In genomic region chr8:78510094-78510493, GRCm38 (mm10) we compare ENCODE assay signal across 8 mouse cellular contexts. TPM values are rescaled to one million over a fixed set of nuclear protein-coding genes. Genes with fewer than 3 reads are reported as not detected.
DNase-seq lines count a peak whose midpoint lies in the region; ATAC-seq and TF ChIP-seq lines count a peak whose summit lies in the region.

No protein-coding gene starts in this region.

- no peak for TF ChIP-seq CTCF in brain, embryonic 14.5 days (IDR thresholded peaks at IDR 0.05; ENCODE audit: borderline replicate concordance, extremely low read depth, insufficient read depth, insufficient read length)

- peak overlapping the region; percentile 86 for H3K4me3 ChIP-seq in limb, embryonic 10.5 days
- peak overlapping the region; percentile 96 for H3K4me3 ChIP-seq in midbrain, embryonic 16.5 days (ENCODE audit: low read depth, low read length)

- H3K4me1 ChIP-seq in limb, embryonic 10.5 days, result peaks cover 11% of the 10 kb centered on the region
- peaks cover 16% of the 10 kb centered on the region for H3K4me1 ChIP-seq in midbrain, embryonic 16.5 days (ENCODE audit: control insufficient read depth, insufficient read depth, low read length)

- H3K36me3 ChIP-seq in limb, embryonic 10.5 days, result peaks cover 24% of the 10 kb centered on the region
- 0 out of 2 replicates have a peak, but pooled peaks cover 2% of the 10 kb centered on the region for H3K36me3 ChIP-seq in midbrain, embryonic 16.5 days (ENCODE audit: control insufficient read depth, insufficient read depth, low read length)

- H3K9me3 ChIP-seq in limb, embryonic 10.5 days (replicated peaks), result no peaks in the 10 kb centered on the region
- no peaks in the 10 kb centered on the region for H3K9me3 ChIP-seq in midbrain, embryonic 16.5 days (replicated peaks; ENCODE audit: control insufficient read depth, low read length, poor library complexity, severe bottlenecking)

- H3K27ac ChIP-seq in limb, embryonic 10.5 days, result peak overlapping the region; percentile 100
- peak overlapping the region; percentile 92; the same call in 1 of the 2 replicates for H3K27ac ChIP-seq in midbrain, embryonic 16.5 days (ENCODE audit: low read length)

- 1% methylated on average over 11 of the region's 11 CpGs for WGBS in limb, embryonic 10.5 days
- under 1% methylated on average over 11 of the region's 11 CpGs for WGBS in midbrain, embryonic 16.5 days

- peak; percentile 24 for DNase-seq in adrenal gland, postnatal 10 days
- no peak for DNase-seq in adrenal gland, adult 8-10 months
- peak; percentile 58 for DNase-seq in brain, embryonic 14.5 days (ENCODE audit: low read depth)
- peak; percentile 35 for DNase-seq in limb, embryonic 10.5 days (ENCODE audit: low spot score)
- no peak for DNase-seq in left cerebral cortex, adult 9 months (ENCODE audit: low spot score in 2 of 2)
- no peak for DNase-seq in right cerebral cortex, postnatal 14 days

- H3K4me2 ChIP-seq in midbrain, embryonic 16.5 days (ENCODE audit: low read length), result peak overlapping the region; percentile 93

- peak; percentile 36 for ATAC-seq in granulocyte monocyte progenitor cell, adult 5-6 weeks (replicated peaks; ENCODE audit: poor library complexity, severe bottlenecking)
- ATAC-seq in midbrain, embryonic 16.5 days, result no peak

- H3K9ac ChIP-seq in midbrain, embryonic 16.5 days (ENCODE audit: low read depth, low read length), result peak overlapping the region; percentile 99

- TF ChIP-seq POLR2A in brain, embryonic 14.5 days (IDR thresholded peaks at IDR 0.05; ENCODE audit: borderline replicate concordance, extremely low read depth, insufficient read depth, insufficient read length, poor library complexity, severe bottlenecking), result no peak

- H3K27me3 ChIP-seq in limb, embryonic 10.5 days (ENCODE audit: low read depth, poor library complexity, severe bottlenecking), result no peaks in the 10 kb centered on the region
- no peaks in the 10 kb centered on the region for H3K27me3 ChIP-seq in midbrain, embryonic 16.5 days (ENCODE audit: control insufficient read depth, insufficient read depth, low read depth, low read length)

RNA-seq across cellular contexts. Expression of gene Slc10a7, which starts 0.9 kb away (rescaled TPM):
- 10 to 100 TPM; 15.8 to 16.0 TPM for total RNA-seq in adrenal gland, postnatal 10 days (2021)
- 10 to 100 TPM; 14.7 to 22.9 (median 21.8) TPM for total RNA-seq in adrenal gland, adult 8-10 months (2022)
- 10.0 and 12.4 TPM in 2 replicates for polyA plus RNA-seq in brain, embryonic 14.5 days (2012; rRNA removed)
- total RNA-seq in granulocyte monocyte progenitor cell, adult 5-6 weeks (2014; fragmentation: Nextera tagmentation), result 24.0 and 27.9 TPM in 2 replicates
- total RNA-seq in granulocyte monocyte progenitor cell, adult 5-6 weeks (2017), result 21.3 and 25.1 TPM in 2 replicates
- polyA plus RNA-seq in limb, embryonic 10.5 days (2016; fragmentation: Nextera tagmentation; extraction: Ambion mirVana), result 9.5 and 10.7 TPM in 2 replicates
- polyA plus RNA-seq in midbrain, embryonic 16.5 days (2015; fragmentation: Nextera tagmentation; extraction: Ambion mirVana), result 10.1 and 11.8 TPM in 2 replicates

RNA-seq across cellular contexts. Expression of gene Rbmxl1, which starts 1.4 kb away (rescaled TPM):
- total RNA-seq in adrenal gland, postnatal 10 days (2021), result 10 to 100 TPM; 51.1 to 51.4 TPM
- 10 to 100 TPM; 42.4 to 49.9 (median 43.9) TPM for total RNA-seq in adrenal gland, adult 8-10 months (2022)
- 144 and 150 TPM in 2 replicates for polyA plus RNA-seq in brain, embryonic 14.5 days (2012; rRNA removed)
- total RNA-seq in granulocyte monocyte progenitor cell, adult 5-6 weeks (2014; fragmentation: Nextera tagmentation), result 180 and 196 TPM in 2 replicates
- 190 and 200 TPM in 2 replicates for total RNA-seq in granulocyte monocyte progenitor cell, adult 5-6 weeks (2017)
- 392 and 395 TPM in 2 replicates for polyA plus RNA-seq in limb, embryonic 10.5 days (2016; fragmentation: Nextera tagmentation; extraction: Ambion mirVana)
- 201 and 213 TPM in 2 replicates for polyA plus RNA-seq in midbrain, embryonic 16.5 days (2015; fragmentation: Nextera tagmentation; extraction: Ambion mirVana)

Comparison
In these comparisons a context has a peak if more than half of its experiments do, and no peak if none do; other contexts are left out.
1. DNase-seq: peak in adrenal gland, postnatal 10 days (single experiment), brain, embryonic 14.5 days (single experiment) and limb, embryonic 10.5 days (single experiment); none in adrenal gland, adult 8-10 months (single experiment), left cerebral cortex, adult 9 months (0 of 2) and right cerebral cortex, postnatal 14 days (single experiment).